Mouse (Mus musculus): ENCODE measurements around the gene Tmem274. TPM values are rescaled to one million over a fixed set of nuclear protein-coding genes. Genes with fewer than 3 reads are reported as not detected.

Gene Tmem274
- polyA plus RNA-seq, 1 experiment from 2014 or later, result 0.41 TPM

DNA sequence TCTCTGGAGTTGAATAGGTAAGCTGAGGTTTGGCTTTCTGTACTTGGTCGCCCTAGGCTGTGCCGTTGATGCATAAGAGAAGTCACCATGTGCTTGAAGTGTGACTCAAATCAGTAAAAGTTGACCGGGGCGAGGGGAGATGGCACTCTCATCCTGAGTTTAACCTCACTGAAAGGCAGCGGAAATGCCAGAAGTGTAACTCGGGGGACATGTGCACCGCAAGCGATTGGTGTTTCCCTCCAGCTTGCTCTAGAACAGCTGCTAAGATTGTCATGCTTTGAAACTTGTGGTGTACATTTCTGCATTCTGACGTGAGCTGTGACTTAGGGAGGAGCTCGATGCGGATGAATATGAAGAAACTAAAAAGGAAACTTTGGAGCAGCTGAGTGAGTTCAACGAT is 10.6 kb downstream of the Tmem274 start:
- Histone ChIP-seq H3K27ac (ENCODE audit: low read length) (no peak overlapping the region), H3K4me3 (ENCODE audit: low read length) (no peak overlapping the region), H3K9me3 (replicated peaks; ENCODE audit: control insufficient read depth, low read length) (0 out of 2 replicates have a peak, but pooled peaks cover 2% of the 10 kb centered on the region), H3K9ac (ENCODE audit: low read length) (no peak overlapping the region), H3K4me2 (ENCODE audit: low read depth, low read length) (no peak overlapping the region), H3K4me1 (ENCODE audit: control insufficient read depth, insufficient read depth, low read length) (peaks cover 16% of the 10 kb centered on the region), H3K36me3 (ENCODE audit: control insufficient read depth, insufficient read depth) (peaks cover 37% of the 10 kb centered on the region), H3K27me3 (ENCODE audit: control insufficient read depth, insufficient read depth, low read length) (no peaks in the 10 kb centered on the region)
- 92% methylated on average over 12 of the region's 12 CpGs for WGBS
- ATAC-seq (replicated peaks; ENCODE audit: extremely low read depth, insufficient read depth, low FRiP score), result no peak

DNA sequence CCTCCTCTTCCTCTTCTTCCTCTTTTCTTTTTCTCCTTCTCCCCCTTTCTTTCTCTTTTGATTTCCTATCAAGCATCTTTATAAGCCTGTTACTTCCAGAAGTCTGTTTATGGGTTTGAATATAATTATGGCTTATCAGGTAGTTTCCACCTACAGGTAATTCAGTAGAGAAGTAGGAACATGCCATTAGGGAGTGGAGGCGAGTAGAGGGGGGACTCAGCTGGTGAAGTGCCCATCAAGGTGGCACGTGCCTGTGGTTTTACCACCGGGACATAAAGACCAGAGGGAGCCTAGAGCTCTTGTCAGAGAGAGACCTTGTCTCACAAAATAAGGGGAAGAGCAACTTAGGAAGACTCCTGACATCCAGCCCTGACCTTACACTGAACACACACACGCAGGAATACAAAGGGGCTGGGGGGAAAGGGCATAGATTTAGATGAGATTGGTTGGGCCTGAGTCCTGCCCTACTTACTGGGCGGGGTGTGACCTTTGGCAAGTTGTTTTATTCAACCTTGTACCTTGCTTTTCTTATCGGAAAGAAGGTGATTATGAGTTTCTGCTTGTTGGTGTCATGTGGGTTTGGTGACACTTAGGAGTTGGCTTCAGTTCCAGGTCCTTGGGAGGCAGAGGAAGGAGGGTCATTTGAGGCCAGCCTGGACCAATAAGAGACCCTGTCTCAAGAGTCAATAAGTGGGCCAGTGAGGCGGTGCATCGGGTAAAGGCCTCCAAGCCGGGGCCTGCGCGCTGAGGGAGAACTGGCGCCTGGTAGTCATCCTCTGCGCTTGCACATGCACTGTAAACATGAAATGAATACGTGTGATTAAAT is 12.4 kb downstream of the Tmem274 start:
- H3K4me3 ChIP-seq (ENCODE audit: low read length), result no peak overlapping the region
- peaks cover 53% of the 10 kb centered on the region for H3K36me3 ChIP-seq (ENCODE audit: control insufficient read depth, insufficient read depth)
- 89% methylated on average over 14 of the region's 14 CpGs for whole genome bisulfite sequencing
- H3K27me3 ChIP-seq (ENCODE audit: control insufficient read depth, insufficient read depth, low read length), result no peaks in the 10 kb centered on the region
- ATAC-seq (replicated peaks; ENCODE audit: extremely low read depth, insufficient read depth, low FRiP score), result no peak
- no peak overlapping the region for H3K4me2 ChIP-seq (ENCODE audit: low read depth, low read length)
- H3K27ac ChIP-seq (ENCODE audit: low read length), result no peak overlapping the region
- H3K4me1 ChIP-seq (ENCODE audit: control insufficient read depth, insufficient read depth, low read length), result peaks cover 9% of the 10 kb centered on the region
- H3K9ac ChIP-seq (ENCODE audit: low read length), result no peak overlapping the region
- 0 out of 2 replicates have a peak, but pooled peaks cover 2% of the 10 kb centered on the region for H3K9me3 ChIP-seq (replicated peaks; ENCODE audit: control insufficient read depth, low read length)

DNA sequence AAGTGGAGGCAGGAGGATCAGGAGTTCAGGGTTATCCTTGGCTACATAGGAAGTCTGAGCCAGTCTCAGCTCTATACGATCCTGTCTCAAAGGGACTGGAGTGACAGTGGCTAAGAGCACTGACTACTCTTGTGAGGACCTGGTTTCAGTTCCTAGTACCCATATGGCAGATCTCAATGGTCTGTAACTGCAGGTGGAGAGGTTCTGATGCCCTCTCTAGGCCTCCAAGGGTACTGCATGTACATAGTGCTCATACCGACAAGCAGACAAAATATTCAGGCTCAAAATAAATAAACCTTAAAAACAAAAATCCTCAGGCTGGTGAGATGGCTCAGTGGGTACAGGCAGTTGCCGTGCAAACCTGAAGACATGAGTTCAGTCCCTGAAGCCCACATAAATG is 14.0 kb downstream of the Tmem274 start:
- WGBS, result 92% methylated on average over 3 of the region's 3 CpGs
- Histone ChIP-seq H3K27me3 (ENCODE audit: control insufficient read depth, insufficient read depth, low read length) (no peaks in the 10 kb centered on the region), H3K4me2 (ENCODE audit: low read depth, low read length) (no peak overlapping the region), H3K9me3 (replicated peaks; ENCODE audit: control insufficient read depth, low read length) (0 out of 2 replicates have a peak, but pooled peaks cover 2% of the 10 kb centered on the region), H3K36me3 (ENCODE audit: control insufficient read depth, insufficient read depth) (peaks cover 63% of the 10 kb centered on the region), H3K27ac (ENCODE audit: low read length) (no peak overlapping the region), H3K9ac (ENCODE audit: low read length) (no peak overlapping the region), H3K4me3 (ENCODE audit: low read length) (no peak overlapping the region), H3K4me1 (ENCODE audit: control insufficient read depth, insufficient read depth, low read length) (peaks cover 7% of the 10 kb centered on the region)
- no peak for ATAC-seq (replicated peaks; ENCODE audit: extremely low read depth, insufficient read depth, low FRiP score)

GRCm38 (mm10) chr4:149496612-149497011 is 19.4 kb downstream of the Tmem274 start:
- no peak overlapping the region for H3K9ac ChIP-seq (ENCODE audit: low read length)
- no peak overlapping the region for H3K27ac ChIP-seq (ENCODE audit: low read length)
- no peaks in the 10 kb centered on the region for H3K9me3 ChIP-seq (replicated peaks; ENCODE audit: control insufficient read depth, low read length)
- peaks cover 46% of the 10 kb centered on the region for H3K36me3 ChIP-seq (ENCODE audit: control insufficient read depth, insufficient read depth)
- 64% methylated on average over 2 of the region's 2 CpGs for WGBS
- no peak overlapping the region for H3K4me2 ChIP-seq (ENCODE audit: low read depth, low read length)
- ATAC-seq (replicated peaks; ENCODE audit: extremely low read depth, insufficient read depth, low FRiP score), result no peak
- no peaks in the 10 kb centered on the region for H3K4me1 ChIP-seq (ENCODE audit: control insufficient read depth, insufficient read depth, low read length)
- no peak overlapping the region for H3K4me3 ChIP-seq (ENCODE audit: low read length)
- H3K27me3 ChIP-seq (ENCODE audit: control insufficient read depth, insufficient read depth, low read length), result no peaks in the 10 kb centered on the region

- WGBS, result 77% methylated on average over 8 of the region's 8 CpGs
- H3K4me3 ChIP-seq (ENCODE audit: low read length), result no peak overlapping the region
- H3K27ac ChIP-seq (ENCODE audit: low read length), result no peak overlapping the region
- H3K9ac ChIP-seq (ENCODE audit: low read length), result no peak overlapping the region
- no peaks in the 10 kb centered on the region for H3K27me3 ChIP-seq (ENCODE audit: control insufficient read depth, insufficient read depth, low read length)
- no peaks in the 10 kb centered on the region for H3K9me3 ChIP-seq (replicated peaks; ENCODE audit: control insufficient read depth, low read length)
- H3K36me3 ChIP-seq (ENCODE audit: control insufficient read depth, insufficient read depth), result peaks cover 46% of the 10 kb centered on the region
- H3K4me1 ChIP-seq (ENCODE audit: control insufficient read depth, insufficient read depth, low read length), result no peaks in the 10 kb centered on the region
- no peak overlapping the region for H3K4me2 ChIP-seq (ENCODE audit: low read depth, low read length)
- no peak for ATAC-seq (replicated peaks; ENCODE audit: extremely low read depth, insufficient read depth, low FRiP score)
Measured at GRCm38 (mm10) chr4:149498901-149499300, 21.7 kb downstream of the Tmem274 start.

- H3K27ac ChIP-seq (ENCODE audit: low read length), result no peak overlapping the region
- H3K9me3 ChIP-seq (replicated peaks; ENCODE audit: control insufficient read depth, low read length), result no peaks in the 10 kb centered on the region
- H3K4me1 ChIP-seq (ENCODE audit: control insufficient read depth, insufficient read depth, low read length), result no peaks in the 10 kb centered on the region
- WGBS, result 81% methylated on average over 5 of the region's 5 CpGs
- no peaks in the 10 kb centered on the region for H3K27me3 ChIP-seq (ENCODE audit: control insufficient read depth, insufficient read depth, low read length)
- no peak overlapping the region for H3K9ac ChIP-seq (ENCODE audit: low read length)
- H3K36me3 ChIP-seq (ENCODE audit: control insufficient read depth, insufficient read depth), result peaks cover 37% of the 10 kb centered on the region
- ATAC-seq (replicated peaks; ENCODE audit: extremely low read depth, insufficient read depth, low FRiP score), result no peak
- no peak overlapping the region for H3K4me3 ChIP-seq (ENCODE audit: low read length)
- no peak overlapping the region for H3K4me2 ChIP-seq (ENCODE audit: low read depth, low read length)
Measured at GRCm38 (mm10) chr4:149499790-149500189, 22.6 kb downstream of the Tmem274 start.

DNA sequence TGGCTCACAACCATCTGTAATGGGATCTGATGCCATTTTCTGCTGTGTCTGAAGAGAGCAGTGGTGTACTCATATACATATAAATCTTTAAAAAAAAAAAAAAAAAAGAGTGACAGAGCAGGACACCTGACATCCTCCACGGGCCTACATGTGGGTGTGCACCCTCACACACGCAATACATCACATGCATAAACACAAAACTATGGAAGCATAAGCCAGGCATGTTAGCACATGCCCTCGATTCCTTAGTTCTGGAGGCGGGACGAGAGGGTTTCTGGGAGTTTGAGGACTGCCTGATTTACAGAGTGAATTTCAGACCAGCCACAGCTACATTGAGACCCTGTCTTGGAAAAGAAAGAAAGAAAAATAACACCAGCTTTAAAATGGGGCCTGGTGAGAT is 27.2 kb downstream of the Tmem274 start:
- peaks cover 23% of the 10 kb centered on the region for H3K36me3 ChIP-seq (ENCODE audit: control insufficient read depth, insufficient read depth)
- no peak overlapping the region for H3K27ac ChIP-seq (ENCODE audit: low read length)
- H3K9ac ChIP-seq (ENCODE audit: low read length), result no peak overlapping the region
- no peaks in the 10 kb centered on the region for H3K9me3 ChIP-seq (replicated peaks; ENCODE audit: control insufficient read depth, low read length)
- H3K4me1 ChIP-seq (ENCODE audit: control insufficient read depth, insufficient read depth, low read length), result no peaks in the 10 kb centered on the region
- WGBS, result 86% methylated on average over 5 of the region's 5 CpGs
- H3K4me3 ChIP-seq (ENCODE audit: low read length), result no peak overlapping the region
- ATAC-seq (replicated peaks; ENCODE audit: extremely low read depth, insufficient read depth, low FRiP score), result no peak
- no peaks in the 10 kb centered on the region for H3K27me3 ChIP-seq (ENCODE audit: control insufficient read depth, insufficient read depth, low read length)
- no peak overlapping the region for H3K4me2 ChIP-seq (ENCODE audit: low read depth, low read length)

- Histone ChIP-seq H3K9ac (ENCODE audit: low read length) (no peak overlapping the region), H3K27me3 (ENCODE audit: control insufficient read depth, insufficient read depth, low read length) (no peaks in the 10 kb centered on the region), H3K4me1 (ENCODE audit: control insufficient read depth, insufficient read depth, low read length) (no peaks in the 10 kb centered on the region), H3K27ac (ENCODE audit: low read length) (no peak overlapping the region), H3K4me3 (ENCODE audit: low read length) (no peak overlapping the region), H3K36me3 (ENCODE audit: control insufficient read depth, insufficient read depth) (peaks cover 23% of the 10 kb centered on the region), H3K4me2 (ENCODE audit: low read depth, low read length) (no peak overlapping the region), H3K9me3 (replicated peaks; ENCODE audit: control insufficient read depth, low read length) (no peaks in the 10 kb centered on the region)
- ATAC-seq (replicated peaks; ENCODE audit: extremely low read depth, insufficient read depth, low FRiP score), result no peak
- 36% methylated on average over 3 of the region's 3 CpGs for WGBS
Measured at GRCm38 (mm10) chr4:149504858-149505257, 27.7 kb downstream of the Tmem274 start.

- 64% methylated on average over 14 of the region's 15 CpGs for WGBS
- ATAC-seq (replicated peaks; ENCODE audit: extremely low read depth, insufficient read depth, low FRiP score), result no peak
- H3K27ac ChIP-seq (ENCODE audit: low read length), result no peak overlapping the region
Measured at GRCm38 (mm10) chr4:149505261-149505967, 28.2 kb downstream of the Tmem274 start.

More at GRCm38 (mm10) chr4:149505261-149505967, 28.2 kb downstream of the Tmem274 start:
- no peaks in the 10 kb centered on the region for H3K27me3 ChIP-seq (ENCODE audit: control insufficient read depth, insufficient read depth, low read length)
- peaks cover 18% of the 10 kb centered on the region for H3K36me3 ChIP-seq (ENCODE audit: control insufficient read depth, insufficient read depth)
- H3K4me3 ChIP-seq (ENCODE audit: low read length), result no peak overlapping the region
- no peaks in the 10 kb centered on the region for H3K4me1 ChIP-seq (ENCODE audit: control insufficient read depth, insufficient read depth, low read length)
- H3K9me3 ChIP-seq (replicated peaks; ENCODE audit: control insufficient read depth, low read length), result no peaks in the 10 kb centered on the region
- no peak overlapping the region for H3K4me2 ChIP-seq (ENCODE audit: low read depth, low read length)
- no peak overlapping the region for H3K9ac ChIP-seq (ENCODE audit: low read length)
